27 mouse cellular contexts compared by ENCODE assay signal in the genomic region with DNA sequence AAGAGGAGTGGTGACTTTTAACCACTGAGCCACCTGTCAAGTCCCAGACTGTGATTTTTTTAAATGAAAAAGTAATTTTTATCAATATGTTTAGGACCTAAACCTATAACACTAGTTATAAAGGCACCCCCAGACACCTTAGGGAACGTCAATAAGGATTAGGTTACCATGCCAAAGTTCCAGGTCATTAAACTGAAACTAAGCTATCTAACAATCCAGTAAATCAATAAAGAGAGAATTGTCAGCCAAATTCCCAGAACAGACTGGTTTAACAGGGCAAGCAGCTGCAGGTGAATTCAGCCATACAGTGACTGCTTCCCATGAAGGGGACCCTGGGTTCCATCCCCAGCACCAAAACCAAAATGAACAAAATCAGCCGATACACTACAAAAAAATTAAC.
"Had no signal": no experiment of that assay in that cellular context is flagged by ENCODE, and none has a peak within 500 bp of the region (broad histone marks: within the 10 kb centered on the region; RNA-seq: fewer than 3 reads in every experiment).

No protein-coding gene starts in this region.

- H3K9ac ChIP-seq: embryonic facial prominence, embryonic 12.5 days; embryonic facial prominence, embryonic 13.5 days; embryonic facial prominence, embryonic 15.5 days; forebrain, embryonic 12.5 days; forebrain, embryonic 13.5 days; forebrain, embryonic 15.5 days; forebrain, postnatal 0 days had no signal

- H3K4me2 ChIP-seq: embryonic facial prominence, embryonic 12.5 days; embryonic facial prominence, embryonic 13.5 days; embryonic facial prominence, embryonic 15.5 days; forebrain, embryonic 12.5 days; forebrain, embryonic 13.5 days; forebrain, embryonic 15.5 days had no signal

- H3K27me3 ChIP-seq: embryonic facial prominence, embryonic 12.5 days; embryonic facial prominence, embryonic 13.5 days; embryonic facial prominence, embryonic 15.5 days; forebrain, embryonic 12.5 days; forebrain, embryonic 13.5 days; forebrain, embryonic 15.5 days had no signal

- H3K4me1 ChIP-seq: embryonic facial prominence, embryonic 10.5 days; embryonic facial prominence, embryonic 12.5 days; embryonic facial prominence, embryonic 13.5 days; embryonic facial prominence, embryonic 15.5 days; forebrain, embryonic 10.5 days; forebrain, embryonic 12.5 days; forebrain, embryonic 13.5 days; forebrain, embryonic 15.5 days had no signal

- DNase-seq: cerebellum, adult 2 months; cerebellum, adult 8-10 months; cerebellum, adult 9-10 months; cerebellum, adult 9-11 months; cerebellum, postnatal 25 days; cerebellum, postnatal 36 days; embryo, embryonic 11 days; forebrain, postnatal 0 days; gastrocnemius, adult 2 months; gastrocnemius, postnatal 10 days; gastrocnemius, postnatal 14 days; gastrocnemius, postnatal 25 days; gastrocnemius, postnatal 36 days; heart, adult 11 months; heart, adult 18-20 months; heart, adult 2 months had no signal

- H3K4me3 ChIP-seq: embryonic facial prominence, embryonic 10.5 days; embryonic facial prominence, embryonic 12.5 days; embryonic facial prominence, embryonic 13.5 days; embryonic facial prominence, embryonic 15.5 days; erythroblast, embryonic 14.5 days; forebrain, embryonic 10.5 days; forebrain, embryonic 12.5 days; forebrain, embryonic 13.5 days; forebrain, embryonic 15.5 days; gastrocnemius, adult 2 months; heart, adult 2 months had no signal

- H3K27ac ChIP-seq: embryonic facial prominence, embryonic 10.5 days; embryonic facial prominence, embryonic 12.5 days; embryonic facial prominence, embryonic 13.5 days; embryonic facial prominence, embryonic 15.5 days; forebrain, embryonic 10.5 days; forebrain, embryonic 12.5 days; forebrain, embryonic 13.5 days; forebrain, embryonic 15.5 days; gastrocnemius, adult 2 months; heart, adult 2 months had no signal

- ATAC-seq: forebrain, embryonic 13.5 days; forebrain, embryonic 14.5 days; forebrain, embryonic 15.5 days; forebrain, embryonic 16.5 days; forebrain, postnatal 0 days had no signal

- H3K9me3 ChIP-seq: embryonic facial prominence, embryonic 10.5 days; embryonic facial prominence, embryonic 12.5 days; embryonic facial prominence, embryonic 13.5 days; embryonic facial prominence, embryonic 15.5 days; forebrain, embryonic 10.5 days; forebrain, embryonic 12.5 days; forebrain, embryonic 13.5 days; forebrain, embryonic 15.5 days had no signal

- H3K36me3 ChIP-seq: embryonic facial prominence, embryonic 10.5 days; embryonic facial prominence, embryonic 12.5 days; embryonic facial prominence, embryonic 13.5 days; embryonic facial prominence, embryonic 15.5 days; forebrain, embryonic 10.5 days; forebrain, embryonic 12.5 days; forebrain, embryonic 15.5 days had no signal
